Mouse (Mus musculus) embryonic fibroblast, embryonic 13.5 days (primary cell): ENCODE results near the gene Mpo.

Experiments used
- CTCF ChIP-seq: IDR thresholded peaks from 2 replicates; pipeline ENCODE4 v1.5.1; 2011; ENCODE audit warnings: mild to moderate bottlenecking, control low read depth, low read length, moderate library complexity, borderline replicate concordance; ENCODE audit not compliant: insufficient read depth
- POLR2A ChIP-seq: IDR thresholded peaks from 2 replicates; pipeline ENCODE4 v1.6.1; 2011; ENCODE audit warnings: low read depth, mild to moderate bottlenecking, control low read depth, low read length, moderate library complexity

DNA sequence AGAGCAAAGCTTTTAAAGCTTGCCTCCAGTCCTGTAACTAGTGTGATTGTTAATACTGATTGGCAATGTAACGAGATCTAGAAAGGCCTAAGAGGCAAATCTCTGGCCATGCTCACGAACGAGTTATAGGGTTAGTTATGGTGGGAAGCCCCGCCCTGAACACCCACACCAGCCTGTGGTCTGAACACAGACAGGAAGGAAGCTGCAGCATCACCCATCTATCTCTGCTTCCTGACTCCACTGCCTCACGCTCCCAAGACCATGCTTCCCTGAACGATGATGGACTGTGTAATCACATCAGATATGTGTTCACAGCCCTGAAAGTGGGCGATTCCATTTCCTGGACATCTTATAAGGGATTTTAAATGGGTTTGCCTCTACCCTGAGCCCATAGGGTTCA, 14.9 kb downstream of the Mpo start:
- no peak for TF ChIP-seq CTCF
- TF ChIP-seq POLR2A, result no peak
